Mouse (Mus musculus) ES-Bruce4 (cell line): Measurements from ENCODE around the gene Kalrn. TPM values are rescaled to one million over a fixed set of nuclear protein-coding genes. Genes with fewer than 3 reads are reported as not detected.

Experiments
- H3K27ac ChIP-seq: 2 replicates; pipeline ENCODE4 v1.5.1; 2012; ENCODE audit warnings: low read length, inconsistent platforms; ENCODE audit not compliant: insufficient read depth
- H3K27me3 ChIP-seq: 2 replicates; pipeline ENCODE4 v1.6.1; 2012; ENCODE audit warnings: mild to moderate bottlenecking, low read length, inconsistent platforms; ENCODE audit not compliant: control insufficient read depth, poor library complexity, insufficient read depth, severe bottlenecking
- H3K36me3 ChIP-seq: 2 replicates; pipeline ENCODE4 v1.6.1; 2012; ENCODE audit warnings: inconsistent platforms, mild to moderate bottlenecking, low read length, moderate library complexity; ENCODE audit not compliant: control insufficient read depth, poor library complexity, insufficient read depth, severe bottlenecking
- H3K4me1 ChIP-seq: one replicate; pipeline ENCODE4 v1.8.1; 2011; ENCODE audit warnings: low read length; ENCODE audit not compliant: control insufficient read depth, insufficient read depth
- H3K4me3 ChIP-seq: 2 replicates; pipeline ENCODE4 v1.5.1; 2011; ENCODE audit warnings: low read depth, mild to moderate bottlenecking, low read length
- H3K9ac ChIP-seq: 2 replicates; pipeline ENCODE4 v1.6.1; 2012; ENCODE audit warnings: low read depth, mild to moderate bottlenecking, inconsistent platforms; ENCODE audit not compliant: poor library complexity, severe bottlenecking
- H3K9me3 ChIP-seq: replicated peaks from 2 replicates; pipeline ENCODE4 v1.6.1; 2012; ENCODE audit warnings: mild to moderate bottlenecking, low read length, inconsistent platforms; ENCODE audit not compliant: control insufficient read depth, poor library complexity, insufficient read depth, severe bottlenecking
- CTCF ChIP-seq: IDR thresholded peaks from one replicate; pipeline ENCODE4 v1.8.1; 2011; ENCODE audit warnings: low read depth, low read length
- EP300 ChIP-seq: IDR thresholded peaks from 2 replicates; pipeline ENCODE4 v1.6.1; 2011; ENCODE audit warnings: low read depth, low read length; ENCODE audit not compliant: insufficient read depth
- POLR2A ChIP-seq: IDR thresholded peaks from one replicate; pipeline ENCODE4 v1.8.1; 2011; ENCODE audit warnings: low read length; ENCODE audit not compliant: insufficient read depth
- polyA plus RNA-seq: library from polyadenylated mRNA; stranded (reverse); fragments of >200 nt; gene quantifications from 2 replicates; pipeline ENCODE4 v1.2.4, GENCODE M21; 2011; ENCODE audit warnings: low read depth; ENCODE audit not compliant: missing spikeins, insufficient read depth, insufficient read length

Kalrn gene
- polyA plus RNA-seq, 1 experiment, result 8.2 TPM

GRCm38 (mm10) chr16:34601954-34602353, 28.6 kb upstream of the Kalrn start:
- H3K36me3 ChIP-seq, result no peaks in the 10 kb centered on the region
- H3K4me1 ChIP-seq, result no peaks in the 10 kb centered on the region
- H3K27ac ChIP-seq, result no peak overlapping the region
- H3K9ac ChIP-seq, result no peak overlapping the region
- no peaks in the 10 kb centered on the region for H3K27me3 ChIP-seq
- no peaks in the 10 kb centered on the region for H3K9me3 ChIP-seq
- TF ChIP-seq CTCF (no peak), POLR2A (no peak), EP300 (no peak)
- H3K4me3 ChIP-seq, result no peak overlapping the region

GRCm38 (mm10) chr16:34595294-34595693, 22.0 kb upstream of the Kalrn start:
- H3K27ac ChIP-seq, result no peak overlapping the region
- H3K9ac ChIP-seq, result no peak overlapping the region
- H3K27me3 ChIP-seq, result no peaks in the 10 kb centered on the region
- no peaks in the 10 kb centered on the region for H3K36me3 ChIP-seq
- H3K4me3 ChIP-seq, result no peak overlapping the region
- H3K9me3 ChIP-seq, result 0 out of 2 replicates have a peak, but pooled peaks cover 4% of the 10 kb centered on the region
- TF ChIP-seq CTCF, result no peak
- no peak for TF ChIP-seq POLR2A
- no peak for TF ChIP-seq EP300
- H3K4me1 ChIP-seq, result no peaks in the 10 kb centered on the region

GRCm38 (mm10) chr16:34594597-34595262, 21.4 kb upstream of the Kalrn start:
- H3K27me3 ChIP-seq, result no peaks in the 10 kb centered on the region
- TF ChIP-seq EP300 (no peak), CTCF (no peak)
- no peaks in the 10 kb centered on the region for H3K36me3 ChIP-seq
- H3K4me1 ChIP-seq, result no peaks in the 10 kb centered on the region
- H3K9ac ChIP-seq, result no peak overlapping the region
- 0 out of 2 replicates have a peak, but pooled peaks cover 4% of the 10 kb centered on the region for H3K9me3 ChIP-seq
- H3K4me3 ChIP-seq, result no peak overlapping the region
- no peak overlapping the region for H3K27ac ChIP-seq

DNA sequence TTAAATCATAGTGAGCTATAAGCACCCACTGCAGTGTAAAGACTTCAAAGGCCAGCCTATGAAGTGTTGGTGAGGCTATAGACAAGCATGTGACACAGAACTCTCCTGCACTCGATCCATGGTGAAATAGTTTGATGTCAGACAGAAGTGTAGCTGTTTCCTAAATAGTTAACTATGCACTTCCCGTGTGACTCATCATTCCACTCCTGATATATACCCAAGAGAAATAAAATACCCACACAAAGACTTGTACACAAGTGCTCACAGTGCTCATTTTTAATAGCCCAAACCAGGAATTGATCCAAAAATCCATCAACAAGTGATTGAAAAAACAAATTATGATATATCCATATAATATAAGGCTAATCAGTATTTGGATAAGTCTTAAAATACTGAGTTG, 19.4 kb upstream of the Kalrn start:
- no peaks in the 10 kb centered on the region for H3K4me1 ChIP-seq
- 0 out of 2 replicates have a peak, but pooled peaks cover 4% of the 10 kb centered on the region for H3K9me3 ChIP-seq
- H3K27ac ChIP-seq, result no peak overlapping the region
- no peaks in the 10 kb centered on the region for H3K36me3 ChIP-seq
- H3K9ac ChIP-seq, result no peak overlapping the region
- TF ChIP-seq CTCF (no peak), POLR2A (no peak), EP300 (no peak)
- H3K4me3 ChIP-seq, result no peak overlapping the region
- no peaks in the 10 kb centered on the region for H3K27me3 ChIP-seq

DNA sequence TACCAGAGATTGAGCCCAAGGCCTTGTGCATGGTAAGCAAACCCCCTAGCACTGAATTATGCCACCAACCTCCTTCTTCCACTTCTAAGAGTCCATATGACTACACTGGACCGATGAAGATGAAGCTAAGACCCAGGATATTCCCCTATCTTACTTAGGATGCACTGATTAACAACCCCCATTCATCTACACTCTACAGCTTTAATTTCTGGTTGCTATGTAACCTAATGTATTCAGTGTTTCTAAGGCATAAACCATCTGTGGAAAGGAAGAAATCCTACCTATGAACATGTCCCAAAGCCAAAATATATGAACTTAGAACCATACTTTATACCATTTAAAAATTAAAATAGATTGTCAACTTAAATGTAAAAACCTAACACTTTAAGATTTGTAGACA, 18.6 kb upstream of the Kalrn start:
- no peak for TF ChIP-seq EP300
- TF ChIP-seq CTCF, result no peak
- TF ChIP-seq POLR2A, result no peak
- H3K4me3 ChIP-seq, result no peak overlapping the region
- no peaks in the 10 kb centered on the region for H3K36me3 ChIP-seq
- H3K4me1 ChIP-seq, result no peaks in the 10 kb centered on the region
- 0 out of 2 replicates have a peak, but pooled peaks cover 4% of the 10 kb centered on the region for H3K9me3 ChIP-seq
- H3K9ac ChIP-seq, result no peak overlapping the region
- H3K27ac ChIP-seq, result no peak overlapping the region
- no peaks in the 10 kb centered on the region for H3K27me3 ChIP-seq

DNA sequence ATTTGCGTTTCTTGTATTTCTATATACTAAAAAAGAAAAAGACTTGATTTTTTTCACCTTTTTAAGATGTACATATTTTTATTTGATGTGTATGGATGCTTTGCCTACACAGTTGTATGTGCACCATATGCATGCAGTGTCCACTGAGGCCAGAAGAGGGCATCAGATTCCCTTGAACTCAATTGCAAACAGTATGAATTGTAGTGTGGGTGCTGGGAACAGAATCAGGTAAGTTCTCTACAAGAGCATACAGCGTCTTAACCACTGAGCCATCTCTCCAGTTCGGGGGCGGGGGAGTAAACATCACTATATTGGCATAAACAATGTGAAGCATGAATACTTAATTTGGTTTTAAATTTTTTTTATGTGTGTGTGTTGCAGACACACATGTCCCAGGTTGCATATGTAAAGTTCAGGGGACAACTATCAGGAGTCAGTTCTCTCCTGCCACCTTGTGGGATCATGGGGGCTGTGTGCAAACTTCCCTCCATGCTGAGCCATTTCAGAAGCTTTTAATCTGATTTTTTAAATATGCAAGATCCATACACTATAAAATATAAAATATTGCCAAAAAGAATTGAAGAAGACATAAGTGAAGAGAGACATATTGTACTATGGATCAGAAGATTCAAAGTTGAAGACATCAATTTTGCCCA, 6.5 kb upstream of the Kalrn start:
- Histone ChIP-seq H3K27me3 (peaks cover under 1% of the 10 kb centered on the region), H3K9me3 (peaks cover 4% of the 10 kb centered on the region; the same call in 1 of the 2 replicates), H3K27ac (no peak overlapping the region), H3K36me3 (no peaks in the 10 kb centered on the region), H3K9ac (no peak overlapping the region), H3K4me1 (no peaks in the 10 kb centered on the region), H3K4me3 (no peak overlapping the region)
- TF ChIP-seq CTCF, result no peak
- TF ChIP-seq POLR2A, result no peak
- no peak for TF ChIP-seq EP300
